Mouse (Mus musculus) heart, postnatal 14 days (tissue): ENCODE data around the gene Supt5. TPM values are rescaled to one million over a fixed set of nuclear protein-coding genes. Genes with fewer than 3 reads are reported as not detected.

ENCODE experiments used
- DNase-seq, 2 experiments: peaks; one replicate each; pipeline ENCODE4 v3.0.0; 2021 to 2022
- intact Hi-C: fragments of 180-260 bp; cut with DNase I; formaldehyde crosslinking; loops from one replicate; pipeline ENCODE4 v1.15.1; 2025
- total RNA-seq, 2 experiments: library from RNA; stranded (reverse); gene quantifications; 2 replicates each; pipeline ENCODE4 v1.2.3; 2021

The Supt5 gene
- total RNA-seq, 2 experiments from 2014 or later: 55.6 to 58.4 TPM

- DNase-seq: no peak
- intact Hi-C loops: no loop called here
Measured at GRCm38 (mm10) chr7:28311151-28311925, 27.2 kb downstream of the Supt5 start.

GRCm38 (mm10) chr7:28309737-28310136, 28.8 kb downstream of the Supt5 start:
- intact Hi-C loops: no loop called here
- DNase-seq: no peak

GRCm38 (mm10) chr7:28306216-28306615, 32.3 kb downstream of the Supt5 start:
- no peak for DNase-seq
- intact Hi-C loops: no loop called here

- DNase-seq: no peak
- intact Hi-C loops: no loop called here
Measured at GRCm38 (mm10) chr7:28305641-28306040, 32.9 kb downstream of the Supt5 start.

GRCm38 (mm10) chr7:28301616-28302433, 36.7 kb downstream of the Supt5 start, which contains the start of gene Dll3:
Gene Dll3 (minus strand): TSS chr7:28302238.
- intact Hi-C loops: loop anchor here (2.0 to 5.0 kb wide), 3 partner anchors 25 to 250 kb away; partner anchors contain the start of genes Eid2b and Psmc4
- DNase-seq: peak; percentile 64 to 78

GRCm38 (mm10) chr7:28298837-28299625, 39.5 kb downstream of the Supt5 start:
- intact Hi-C loops: loop anchor here (2.0 kb wide), 1 partner anchor 150 kb away; no protein-coding TSS in a partner anchor
- peak in 1 of 2 experiments; percentile 50 for DNase-seq

GRCm38 (mm10) chr7:28294481-28294880, 44.1 kb downstream of the Supt5 start:
- DNase-seq: peak; percentile 67 to 69
- intact Hi-C loops: no loop called here

GRCm38 (mm10) chr7:28290638-28291590, 47.6 kb downstream of the Supt5 start, which contains the start of gene Selenov:
Gene Selenov (minus strand): TSS chr7:28291186.
- intact Hi-C loops: no loop called here

GRCm38 (mm10) chr7:28290165-28290564, 48.4 kb downstream of the Supt5 start:
- intact Hi-C loops: no loop called here
- no peak for DNase-seq

More at GRCm38 (mm10) chr7:28290638-28291590, 47.6 kb downstream of the Supt5 start, which contains the start of gene Selenov:
- no peak for DNase-seq

- no peak for DNase-seq
- intact Hi-C loops: no loop called here
Measured at GRCm38 (mm10) chr7:28280630-28281029, 57.9 kb downstream of the Supt5 start.

GRCm38 (mm10) chr7:28278279-28278652, 60.3 kb downstream of the Supt5 start:
- intact Hi-C loops: loop anchor here (5.0 kb wide), 1 partner anchor 59 kb away; the partner anchor contains the start of gene Supt5

GRCm38 (mm10) chr7:28277615-28278278, 60.8 kb downstream of the Supt5 start, which contains the start of gene Eid2b:
Gene Eid2b (plus strand): TSS chr7:28277739.
- peak; percentile 98 for DNase-seq
- intact Hi-C loops: loop anchor here (2.0 to 5.0 kb wide), 3 partner anchors 25 to 69 kb away; partner anchors contain the start of genes Dll3 and Supt5

More at GRCm38 (mm10) chr7:28278279-28278652, 60.3 kb downstream of the Supt5 start:
- DNase-seq: no peak

- DNase-seq: no peak
- intact Hi-C loops: loop anchor here (2.0 to 5.0 kb wide), 3 partner anchors 26 to 70 kb away; partner anchors contain the start of genes Dll3 and Supt5
Measured at GRCm38 (mm10) chr7:28277237-28277614, 61.3 kb downstream of the Supt5 start.

GRCm38 (mm10) chr7:28271761-28272160, 66.8 kb downstream of the Supt5 start:
- DNase-seq: no peak
- intact Hi-C loops: no loop called here

GRCm38 (mm10) chr7:28269355-28269754, 69.2 kb downstream of the Supt5 start:
- DNase-seq: no peak
- intact Hi-C loops: no loop called here

GRCm38 (mm10) chr7:28268576-28268975, 70.0 kb downstream of the Supt5 start:
- intact Hi-C loops: no loop called here
- no peak for DNase-seq

GRCm38 (mm10) chr7:28268042-28268531, 70.5 kb downstream of the Supt5 start:
- intact Hi-C loops: no loop called here
- DNase-seq: peak; percentile 60 to 67
